Mouse (Mus musculus) lung, postnatal 0 days (tissue): ENCODE measurements around the gene Chmp3.

Experiments used
- CTCF ChIP-seq: IDR thresholded peaks from 2 replicates; pipeline ENCODE4 v1.5.1; 2016; ENCODE audit warnings: antibody characterized with exemption, mild to moderate bottlenecking
- EP300 ChIP-seq: IDR thresholded peaks from 2 replicates; pipeline ENCODE4 v1.6.1; 2016; ENCODE audit warnings: antibody characterized with exemption, mild to moderate bottlenecking, control low read depth

- TF ChIP-seq CTCF (no peak), EP300 (no peak)
Measured at GRCm38 (mm10) chr6:71607756-71608155, 64.2 kb downstream of the Chmp3 start.
